Mouse (Mus musculus): ENCODE results near the gene Mthfsd.

The Mthfsd gene

DNA sequence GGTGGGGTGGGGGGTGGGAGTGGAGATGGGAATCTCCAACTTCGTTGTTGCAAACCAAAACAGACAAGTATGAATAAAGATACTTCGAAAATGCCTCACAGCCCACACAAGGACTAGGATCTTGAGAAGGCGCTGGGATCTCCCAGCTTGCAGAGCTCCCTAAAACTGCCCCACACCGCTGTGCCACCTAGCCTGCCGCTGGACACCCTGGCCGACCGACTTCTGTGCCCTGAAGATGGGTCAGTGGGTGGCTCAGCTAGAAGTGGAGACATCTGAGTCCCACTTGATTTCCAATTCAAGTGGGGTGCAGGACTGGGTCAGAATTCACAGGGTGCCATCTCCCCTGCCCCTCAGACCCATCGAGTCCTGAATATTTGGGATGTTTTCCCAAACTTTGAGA, 13.5 kb upstream of the Mthfsd start:
- DNase-seq, result no peak

DNA sequence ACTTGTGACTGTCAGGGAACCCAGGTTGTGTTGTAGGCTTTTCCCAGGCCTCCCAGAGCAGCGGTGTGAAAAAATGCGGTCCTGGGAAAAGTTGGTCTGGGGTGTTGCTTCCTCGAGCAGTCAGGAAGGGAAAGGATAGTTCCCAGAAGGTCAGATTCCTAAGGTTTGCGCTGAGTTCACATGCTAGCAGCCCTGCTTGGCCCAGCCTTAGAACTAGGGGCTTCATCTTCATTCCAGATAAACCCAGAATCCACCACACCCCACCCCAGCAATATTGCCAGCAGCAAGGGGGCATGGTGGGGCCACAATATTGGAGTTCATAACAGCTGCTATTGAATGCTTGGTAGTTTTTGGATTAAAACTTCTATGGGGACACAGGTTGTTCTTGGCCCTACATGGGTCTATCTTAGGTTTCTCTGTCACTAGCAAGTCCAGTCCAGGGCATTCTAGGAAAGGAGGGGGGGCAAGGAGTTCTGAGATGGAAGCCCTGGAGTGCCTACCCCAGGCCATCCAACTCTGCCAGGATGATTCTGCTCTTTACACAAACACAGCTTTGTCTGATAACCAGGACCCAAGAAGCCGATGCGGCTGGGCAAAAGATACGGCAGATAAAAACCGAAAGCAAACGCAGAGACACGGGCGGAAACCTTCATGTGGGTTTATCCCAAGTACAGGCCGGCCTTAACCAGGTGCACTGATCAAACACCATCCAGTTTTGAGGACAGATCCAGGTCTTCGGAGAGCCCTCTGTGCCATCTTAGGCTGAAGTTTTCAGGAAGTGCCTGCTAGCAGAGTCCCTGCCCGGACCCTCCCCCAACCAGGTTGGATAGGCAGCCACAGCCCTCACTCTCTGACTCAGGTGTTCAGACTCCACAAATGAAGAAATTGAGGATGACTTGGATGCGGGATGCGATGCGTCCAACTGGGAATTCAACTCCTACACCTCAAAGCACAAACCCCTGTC, 12.5 kb upstream of the Mthfsd start:
- DNase-seq, result no peak

DNA sequence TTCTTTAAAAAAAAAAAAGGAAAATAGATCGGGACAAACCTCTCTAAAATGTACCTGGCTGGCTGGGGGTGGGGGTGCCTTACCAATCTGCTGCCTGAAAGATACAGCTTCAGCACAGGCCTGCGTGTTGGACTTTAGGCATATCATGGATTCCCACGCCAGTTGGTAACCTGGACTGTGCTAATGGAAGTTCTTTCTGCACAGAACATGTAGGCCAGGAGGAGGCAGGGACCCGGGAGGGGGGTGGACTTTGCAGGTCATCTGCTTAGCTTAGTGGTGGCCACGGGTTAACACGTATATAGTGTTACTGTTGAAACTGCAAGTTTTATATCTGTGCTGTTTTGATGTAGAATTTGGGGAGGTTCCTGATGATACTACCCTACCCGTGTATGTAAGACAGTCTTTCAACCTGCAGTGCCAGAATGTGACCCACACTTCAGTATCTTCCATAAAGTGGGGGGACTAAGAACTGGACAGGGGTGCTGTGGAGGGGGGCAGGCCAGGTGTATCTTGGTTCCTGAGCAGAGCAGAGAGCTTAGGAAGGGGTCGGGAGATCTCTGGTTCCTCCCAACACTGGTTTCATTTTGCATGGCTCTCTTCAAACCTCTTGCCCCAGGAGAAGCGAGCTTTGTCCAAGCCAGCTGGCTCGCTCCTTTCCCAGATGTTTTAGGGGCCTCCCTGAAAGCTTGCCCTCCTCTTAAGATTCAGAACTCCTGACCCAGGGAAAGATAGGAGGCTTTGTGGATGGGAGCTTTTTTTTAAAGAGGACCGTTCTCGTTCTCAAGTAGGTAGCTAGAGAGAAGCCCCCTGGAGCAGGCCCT, 11.7 kb upstream of the Mthfsd start:
- DNase-seq, result no peak

- DNase-seq, result no peak
Measured at GRCm38 (mm10) chr8:121118634-121119420, 10.6 kb upstream of the Mthfsd start.

DNA sequence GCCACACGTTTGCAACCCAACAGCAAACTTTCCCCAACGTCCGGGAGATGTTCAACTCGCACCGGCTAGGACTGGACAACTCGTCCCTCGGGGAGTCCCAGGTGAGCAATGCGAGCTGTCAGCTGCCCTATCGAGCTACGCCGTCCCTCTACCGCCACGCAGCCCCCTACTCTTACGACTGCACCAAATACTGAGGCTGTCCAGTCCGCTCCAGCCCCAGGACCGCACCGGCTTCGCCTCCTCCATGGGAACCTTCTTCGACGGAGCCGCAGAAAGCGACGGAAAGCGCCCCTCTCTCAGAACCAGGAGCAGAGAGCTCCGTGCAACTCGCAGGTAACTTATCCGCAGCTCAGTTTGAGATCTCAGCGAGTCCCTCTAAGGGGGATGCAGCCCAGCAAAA, 9.7 kb upstream of the Mthfsd start:
- DNase-seq, result no peak

GRCm38 (mm10) chr8:121117186-121117651, 9.0 kb upstream of the Mthfsd start:
- no peak for DNase-seq

- no peak for DNase-seq
Measured at GRCm38 (mm10) chr8:121116591-121117185, 8.5 kb upstream of the Mthfsd start.

GRCm38 (mm10) chr8:121115948-121116347, 7.8 kb upstream of the Mthfsd start, which contains the start of gene Foxc2:
Gene Foxc2, plus strand, starts transcription at chr8:121116171.
- DNase-seq, result peak in 1 of 2 experiments; percentile 57

DNA sequence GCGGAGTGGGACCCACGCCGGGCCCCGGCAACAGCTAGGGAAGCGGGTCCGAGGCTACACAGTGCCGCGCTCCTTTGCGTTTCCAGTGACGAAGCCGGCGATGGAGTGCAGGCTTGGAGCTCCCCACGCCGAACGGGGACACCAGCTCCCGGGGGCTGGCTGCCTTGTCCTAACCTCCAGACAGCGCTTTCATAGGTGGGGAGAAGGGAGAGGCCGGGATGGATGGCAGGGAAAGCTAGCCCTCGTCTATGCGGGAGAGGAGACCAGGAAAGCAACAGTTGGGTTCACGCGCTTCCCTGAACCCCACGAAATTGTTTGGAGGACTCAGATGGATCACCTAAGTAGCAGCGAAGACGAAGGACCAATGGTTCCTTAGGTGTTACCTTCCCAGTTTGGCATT, 6.9 kb upstream of the Mthfsd start:
- no peak for DNase-seq

- peak; percentile 98 to 99 for DNase-seq
Measured at GRCm38 (mm10) chr8:121113261-121113660, 5.1 kb upstream of the Mthfsd start.

DNA sequence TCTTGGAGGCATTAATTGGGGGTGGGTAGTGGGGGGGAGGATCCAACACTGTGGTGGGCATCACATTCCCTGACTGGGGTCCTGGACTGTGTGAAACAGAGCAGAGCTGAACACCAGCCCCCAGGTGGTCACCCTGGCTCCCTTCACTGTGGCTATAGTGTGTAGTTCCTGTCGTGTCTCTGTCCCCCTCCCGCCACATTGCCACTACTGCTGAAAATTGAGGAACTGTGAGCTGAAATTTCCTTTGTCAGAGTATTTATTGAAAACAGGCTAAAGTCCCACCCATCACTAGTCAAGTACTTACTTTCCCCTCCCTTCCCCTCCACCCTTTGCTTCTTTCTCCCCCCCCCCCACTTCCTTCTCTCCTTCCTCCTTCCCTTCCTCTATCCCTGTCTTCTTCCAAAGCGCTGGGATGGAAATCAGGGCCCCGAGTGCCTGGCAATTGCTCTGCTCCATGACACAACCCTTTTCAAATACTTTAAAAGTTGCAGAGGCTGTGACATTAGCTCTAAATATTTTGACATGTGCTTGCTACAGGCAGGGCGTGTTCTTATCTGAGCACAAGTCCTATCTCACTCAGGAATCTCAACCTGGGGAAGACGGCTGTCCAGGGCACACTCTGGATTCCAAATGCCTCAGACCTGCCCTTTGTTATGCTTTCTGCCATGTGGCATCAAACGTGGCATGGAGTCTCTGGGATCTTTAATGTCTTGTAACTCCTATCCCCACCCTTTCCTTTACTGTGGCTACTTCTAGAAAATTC, 3.1 kb upstream of the Mthfsd start:
- DNase-seq, result no peak

- DNase-seq, result no peak
Measured at GRCm38 (mm10) chr8:121108657-121109056, 465 bp upstream of the Mthfsd start.

DNA sequence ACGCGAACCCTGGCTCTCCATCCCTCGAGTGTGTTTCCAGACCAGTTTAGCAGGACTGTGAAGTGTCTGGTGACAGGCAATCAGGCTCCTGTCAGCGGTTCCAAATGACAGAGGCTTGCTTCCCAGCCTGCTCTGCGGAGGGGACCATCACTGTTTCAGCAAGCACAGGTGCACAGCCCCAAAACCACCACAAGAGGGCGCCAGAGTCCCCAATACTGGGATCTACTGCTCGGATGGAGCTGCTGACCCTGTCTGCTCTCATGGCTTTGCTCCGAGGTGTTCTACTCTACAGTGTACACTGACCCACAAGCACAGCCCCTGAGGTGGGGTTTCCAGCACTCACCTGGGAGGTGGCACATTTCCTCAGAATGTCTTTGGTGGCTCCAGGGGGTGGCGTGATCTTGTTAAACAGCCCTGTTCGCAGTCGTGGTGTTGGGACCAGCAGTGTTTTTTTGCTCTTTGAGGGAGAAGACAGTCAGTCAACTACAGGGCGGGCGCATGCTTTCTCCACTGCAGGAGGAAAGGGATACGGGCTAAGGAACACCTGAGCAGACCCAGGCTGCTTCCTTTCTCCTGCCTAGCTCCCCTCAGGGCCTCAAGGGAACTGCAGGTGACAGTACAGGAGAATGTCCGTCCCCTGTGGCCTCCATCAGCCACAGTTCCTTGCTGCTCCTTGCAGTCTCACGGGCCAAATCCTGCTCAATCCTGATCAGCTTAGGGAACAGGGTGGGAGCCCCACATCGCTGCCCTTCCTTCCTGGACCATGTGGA, 4.0 kb downstream of the Mthfsd start:
- peak; percentile 74 to 84 for DNase-seq

- no peak for DNase-seq
Measured at GRCm38 (mm10) chr8:121093496-121093895, 14.7 kb downstream of the Mthfsd start.

DNA sequence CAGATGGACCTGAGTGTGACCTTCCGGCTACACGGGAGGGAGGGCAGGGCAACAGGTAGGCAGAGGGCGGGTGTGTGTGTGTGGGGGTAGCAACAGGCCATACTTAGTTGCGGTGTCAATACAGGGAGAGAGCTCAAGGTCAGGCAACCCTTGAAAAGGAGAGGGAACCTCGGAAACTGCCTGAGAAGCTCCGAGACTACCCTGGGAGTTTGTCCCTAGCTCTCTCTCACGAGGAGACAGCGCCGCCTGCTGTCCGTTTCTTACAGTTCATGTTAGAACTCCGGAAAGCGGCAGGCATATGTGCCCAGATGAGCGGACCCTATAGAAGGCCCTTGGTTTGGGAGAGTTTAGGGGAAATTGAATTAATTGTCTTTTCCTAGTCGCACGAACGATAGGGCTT, 15.6 kb downstream of the Mthfsd start:
- DNase-seq, result peak; percentile 79 to 89

DNA sequence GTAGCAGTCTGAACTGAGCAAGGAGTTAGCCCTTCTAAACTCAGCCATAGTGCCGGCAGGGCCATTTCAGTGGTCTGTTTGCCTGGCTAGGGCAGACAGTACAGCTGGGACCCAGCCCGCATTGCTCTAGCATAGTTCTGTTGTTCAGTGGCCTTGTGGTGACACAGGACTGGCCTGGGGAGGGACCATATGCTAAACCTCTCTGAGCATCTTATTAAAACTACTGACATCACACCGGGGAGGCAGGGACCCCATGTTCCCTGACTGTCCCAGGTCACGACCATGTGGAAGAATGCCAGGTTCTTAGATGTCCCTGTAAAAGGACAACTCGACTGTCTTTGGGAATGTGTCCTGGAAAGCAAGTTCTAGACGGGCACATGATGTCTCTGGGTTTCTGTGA, 16.1 kb downstream of the Mthfsd start:
- DNase-seq, result no peak

DNA sequence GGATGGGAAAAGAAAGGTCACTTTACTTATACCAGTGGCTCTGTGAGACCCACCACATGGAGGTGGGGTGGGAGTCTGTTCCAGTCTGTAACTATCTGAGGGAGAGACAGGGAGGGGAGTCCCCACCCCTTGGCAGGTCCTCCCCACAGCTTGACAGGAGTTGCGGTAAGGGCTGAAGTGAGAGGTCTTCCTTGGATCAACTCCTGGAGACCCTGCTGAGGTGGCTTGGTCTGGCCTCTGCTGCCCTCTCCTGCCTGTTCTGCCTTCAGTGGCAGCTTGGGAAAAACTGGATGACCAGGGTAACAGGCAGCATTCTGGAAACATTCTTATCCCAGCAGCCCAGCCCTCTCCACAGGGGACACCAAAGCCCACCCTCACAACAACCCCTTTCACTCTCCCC, 17.5 kb downstream of the Mthfsd start:
- DNase-seq, result no peak

DNA sequence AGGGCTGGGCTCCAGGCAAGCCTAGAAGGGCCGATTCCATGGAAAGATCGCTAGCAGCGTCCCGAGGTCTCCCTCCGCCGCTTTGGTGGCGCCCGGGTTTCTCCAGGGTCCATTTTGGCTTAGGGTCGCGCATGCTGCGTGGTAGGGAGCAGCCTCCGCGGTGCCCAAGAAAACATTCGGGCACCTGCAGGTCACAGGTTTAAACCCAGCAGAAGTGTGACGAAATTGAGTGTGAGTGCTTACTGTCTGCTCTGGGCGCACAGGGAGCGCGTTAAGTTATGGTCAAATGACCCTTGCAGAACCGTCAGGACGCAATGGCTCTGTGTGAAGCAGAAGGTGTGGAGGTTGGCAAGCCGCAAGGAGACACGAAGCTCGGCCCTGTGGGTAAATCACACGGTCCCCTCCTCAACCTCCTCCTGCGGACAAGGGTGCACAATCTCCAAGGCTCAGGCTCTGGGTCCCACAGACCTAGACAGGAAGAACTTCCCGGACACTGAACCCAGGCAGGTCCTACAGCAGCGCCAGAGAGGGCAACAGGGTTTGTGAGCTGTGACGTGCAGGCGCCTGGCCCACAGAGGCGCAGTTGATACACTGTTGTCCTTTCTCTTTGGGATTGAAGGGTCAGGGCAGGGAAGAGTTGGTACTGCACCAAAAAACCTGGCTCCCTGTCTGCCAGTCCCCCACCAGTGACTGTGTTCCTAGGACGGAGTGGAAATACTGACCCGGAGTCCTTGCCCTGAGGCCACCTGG, 18.4 kb downstream of the Mthfsd start:
- no peak for DNase-seq

GRCm38 (mm10) chr8:121088871-121089630, 19.1 kb downstream of the Mthfsd start:
- no peak for DNase-seq
